Mouse (Mus musculus): Measurements from ENCODE around the gene Fam149a. TPM values are rescaled to one million over a fixed set of nuclear protein-coding genes. Genes with fewer than 3 reads are reported as not detected.

Fam149a gene
- polyA plus RNA-seq, 1 experiment, result 1.6 TPM

DNA sequence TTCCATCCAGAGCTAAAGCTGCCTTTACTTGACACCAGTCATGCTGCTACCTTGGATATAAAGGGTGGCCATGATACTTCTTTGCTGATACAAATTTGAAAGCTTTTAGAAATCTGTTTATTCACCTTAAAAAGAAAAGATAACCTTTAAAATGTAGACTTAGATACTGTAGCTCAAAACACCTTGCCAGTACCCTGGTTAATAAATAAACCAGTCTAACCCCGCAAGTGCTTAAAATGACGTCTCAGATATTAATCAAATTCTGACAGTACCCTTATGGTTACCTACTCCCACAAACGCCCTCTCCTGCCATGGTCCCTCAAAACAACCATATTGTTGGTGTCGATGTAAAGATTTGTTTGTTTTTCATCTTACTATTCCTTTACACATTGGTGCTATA, 57.9 kb downstream of the Fam149a start:
- no peak overlapping the region for H3K4me3 ChIP-seq (ENCODE audit: control insufficient read depth, insufficient read depth, low read length)
- no peaks in the 10 kb centered on the region for H3K36me3 ChIP-seq (ENCODE audit: control insufficient read depth, insufficient read depth, low read length)
- H3K27ac ChIP-seq (ENCODE audit: control insufficient read depth, insufficient read depth, low read length), result no peak overlapping the region
- H3K4me1 ChIP-seq (replicated peaks; ENCODE audit: control insufficient read depth, insufficient read depth, low read length), result no peaks in the 10 kb centered on the region
- 94% methylated on average over 4 of the region's 4 CpGs for WGBS
- TF ChIP-seq CTCF (IDR thresholded peaks at IDR 0.05; ENCODE audit: borderline replicate concordance, control insufficient read depth, extremely low read depth, insufficient read depth, low read length, poor library complexity), result no peak
- DNase-seq, result no peak
- H3K27me3 ChIP-seq (ENCODE audit: control insufficient read depth, insufficient read depth, low read length), result no peaks in the 10 kb centered on the region

DNA sequence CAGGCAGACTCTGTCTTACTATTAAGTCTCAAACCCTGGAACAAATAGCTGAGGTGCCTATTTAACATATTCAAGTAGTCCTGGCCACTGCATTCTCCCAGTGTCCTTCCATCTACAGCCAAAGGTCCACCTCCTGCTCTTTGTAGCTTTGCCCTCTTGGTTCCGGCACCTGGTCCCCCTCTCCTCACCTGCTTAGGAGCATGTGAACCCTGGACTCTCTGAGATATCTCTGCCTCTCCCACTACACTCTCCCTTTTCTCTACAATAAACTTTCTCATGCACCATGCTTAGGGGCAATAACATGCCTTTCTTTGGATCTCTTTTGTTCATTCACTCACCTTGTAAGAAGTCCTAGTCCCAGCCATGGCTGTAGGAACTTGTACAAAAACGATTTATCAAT, 60.7 kb downstream of the Fam149a start:
- no peaks in the 10 kb centered on the region for H3K27me3 ChIP-seq (ENCODE audit: control insufficient read depth, insufficient read depth, low read length)
- no peaks in the 10 kb centered on the region for H3K36me3 ChIP-seq (ENCODE audit: control insufficient read depth, insufficient read depth, low read length)
- H3K4me3 ChIP-seq (ENCODE audit: control insufficient read depth, insufficient read depth, low read length), result no peak overlapping the region
- TF ChIP-seq CTCF (IDR thresholded peaks at IDR 0.05; ENCODE audit: borderline replicate concordance, control insufficient read depth, extremely low read depth, insufficient read depth, low read length, poor library complexity) (no peak), POLR2A (IDR thresholded peaks at IDR 0.05; ENCODE audit: control insufficient read depth, extremely low read depth, insufficient read depth, low read length, poor library complexity) (no peak)
- no peak for DNase-seq
- H3K4me1 ChIP-seq (replicated peaks; ENCODE audit: control insufficient read depth, insufficient read depth, low read length), result no peaks in the 10 kb centered on the region
- WGBS, result 89% methylated on average over 2 of the region's 2 CpGs
- no peak overlapping the region for H3K27ac ChIP-seq (ENCODE audit: control insufficient read depth, insufficient read depth, low read length)

DNA sequence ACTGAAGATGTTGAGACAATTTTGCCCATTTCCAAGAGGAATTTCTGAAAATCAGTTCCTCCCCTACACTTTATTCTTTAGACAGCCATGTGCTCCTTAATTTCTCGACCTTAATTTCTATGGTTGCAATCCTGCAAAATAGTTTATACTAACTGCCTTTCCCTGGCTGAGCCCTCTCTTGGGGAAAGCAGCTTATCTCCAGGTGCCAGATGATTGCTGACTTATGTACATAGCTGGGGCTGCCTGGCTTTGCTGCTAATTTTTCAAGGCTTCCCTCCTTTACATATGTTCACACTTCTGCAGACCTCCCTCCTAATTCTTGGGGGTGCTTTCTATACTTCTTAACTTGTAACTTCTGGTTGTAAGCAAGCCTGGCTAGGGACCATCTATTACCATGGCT, 61.2 kb downstream of the Fam149a start:
- TF ChIP-seq CTCF (IDR thresholded peaks at IDR 0.05; ENCODE audit: borderline replicate concordance, control insufficient read depth, extremely low read depth, insufficient read depth, low read length, poor library complexity) (no peak), POLR2A (IDR thresholded peaks at IDR 0.05; ENCODE audit: control insufficient read depth, extremely low read depth, insufficient read depth, low read length, poor library complexity) (no peak)
- no peak for DNase-seq
- Histone ChIP-seq H3K4me1 (replicated peaks; ENCODE audit: control insufficient read depth, insufficient read depth, low read length) (no peaks in the 10 kb centered on the region), H3K27ac (ENCODE audit: control insufficient read depth, insufficient read depth, low read length) (no peak overlapping the region), H3K27me3 (ENCODE audit: control insufficient read depth, insufficient read depth, low read length) (no peaks in the 10 kb centered on the region), H3K36me3 (ENCODE audit: control insufficient read depth, insufficient read depth, low read length) (no peaks in the 10 kb centered on the region), H3K4me3 (ENCODE audit: control insufficient read depth, insufficient read depth, low read length) (no peak overlapping the region)
- WGBS, result 71% methylated on average over 1 of the region's 1 CpGs

DNA sequence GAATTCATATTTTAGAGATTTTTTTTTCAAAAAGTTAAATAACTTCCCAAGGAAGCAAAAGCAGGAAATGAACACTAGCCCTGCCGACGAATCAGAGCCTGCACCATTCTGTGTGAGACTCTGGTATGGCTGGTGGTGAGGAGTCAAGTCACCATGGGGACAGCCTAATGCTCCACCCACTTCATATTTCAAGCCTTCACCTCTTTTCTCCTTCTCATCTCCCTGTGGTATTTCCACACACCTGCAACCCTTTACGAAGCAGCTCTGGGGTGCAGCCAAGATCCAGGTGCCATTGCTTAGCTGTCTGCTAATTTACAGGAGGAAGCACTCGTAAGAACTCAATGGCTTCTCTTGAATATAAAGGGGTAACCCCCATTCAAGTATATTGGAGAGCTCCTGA, 71.1 kb downstream of the Fam149a start:
- Histone ChIP-seq H3K4me3 (ENCODE audit: control insufficient read depth, insufficient read depth, low read length) (no peak overlapping the region), H3K4me1 (replicated peaks; ENCODE audit: control insufficient read depth, insufficient read depth, low read length) (no peaks in the 10 kb centered on the region), H3K27ac (ENCODE audit: control insufficient read depth, insufficient read depth, low read length) (no peak overlapping the region), H3K27me3 (ENCODE audit: control insufficient read depth, insufficient read depth, low read length) (no peaks in the 10 kb centered on the region), H3K36me3 (ENCODE audit: control insufficient read depth, insufficient read depth, low read length) (no peaks in the 10 kb centered on the region)
- DNase-seq, result no peak
- WGBS, result 91% methylated on average over 4 of the region's 4 CpGs
- TF ChIP-seq CTCF (IDR thresholded peaks at IDR 0.05; ENCODE audit: borderline replicate concordance, control insufficient read depth, extremely low read depth, insufficient read depth, low read length, poor library complexity) (no peak), POLR2A (IDR thresholded peaks at IDR 0.05; ENCODE audit: control insufficient read depth, extremely low read depth, insufficient read depth, low read length, poor library complexity) (no peak)

DNA sequence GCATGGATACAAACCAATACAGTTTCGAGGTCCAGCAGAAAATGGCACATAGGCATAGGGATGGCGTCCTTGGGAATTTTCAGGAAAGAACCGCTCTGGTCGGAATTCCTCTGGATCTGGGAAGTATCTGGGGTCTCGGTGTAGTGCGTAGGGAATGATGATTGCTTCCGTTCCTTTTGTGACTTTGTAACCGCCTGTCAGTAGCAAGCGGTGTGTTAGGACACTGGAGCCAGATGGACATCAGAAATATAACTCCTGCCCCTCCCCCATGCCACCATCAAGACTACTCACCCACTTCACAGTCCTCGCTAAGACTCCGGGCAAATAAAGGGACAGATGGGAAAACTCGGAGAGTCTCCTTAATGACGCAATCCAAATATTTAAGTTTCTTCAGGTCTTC, 73.7 kb downstream of the Fam149a start, which contains the start of gene Gm45753:
Gm45753 (minus strand) TSS at position 101 of the 400 bp plus-strand sequence.
- Histone ChIP-seq H3K4me1 (replicated peaks; ENCODE audit: control insufficient read depth, insufficient read depth, low read length) (no peaks in the 10 kb centered on the region), H3K36me3 (ENCODE audit: control insufficient read depth, insufficient read depth, low read length) (no peaks in the 10 kb centered on the region), H3K27me3 (ENCODE audit: control insufficient read depth, insufficient read depth, low read length) (no peaks in the 10 kb centered on the region), H3K27ac (ENCODE audit: control insufficient read depth, insufficient read depth, low read length) (no peak within 1 kb of the TSS), H3K4me3 (ENCODE audit: control insufficient read depth, insufficient read depth, low read length) (no peak within 1 kb of the TSS)
- no peak for TF ChIP-seq CTCF (IDR thresholded peaks at IDR 0.05; ENCODE audit: borderline replicate concordance, control insufficient read depth, extremely low read depth, insufficient read depth, low read length, poor library complexity)
- TF ChIP-seq POLR2A (IDR thresholded peaks at IDR 0.05; ENCODE audit: control insufficient read depth, extremely low read depth, insufficient read depth, low read length, poor library complexity), result no peak
- 97% methylated on average over 13 of the region's 13 CpGs for WGBS
- no peak for DNase-seq

DNA sequence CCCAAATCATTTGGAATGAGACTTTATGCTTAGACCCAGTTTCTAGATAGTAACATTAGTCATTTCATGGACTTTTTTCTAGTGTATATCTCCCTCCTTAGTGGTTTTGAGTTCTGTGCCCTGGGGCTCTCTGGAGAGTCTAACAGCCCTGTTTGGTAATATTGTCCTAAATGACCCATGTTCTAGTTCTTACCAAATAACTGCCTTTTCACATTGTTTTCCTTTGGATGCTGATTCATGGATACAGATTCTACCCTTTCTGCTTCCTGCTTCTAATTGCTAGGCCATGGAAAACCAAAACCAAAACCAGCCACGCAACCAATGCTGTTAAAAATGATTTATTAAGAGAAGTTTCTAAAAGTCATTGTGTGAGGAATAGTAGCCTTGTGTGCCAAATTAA, 76.6 kb downstream of the Fam149a start:
- 94% methylated on average over 1 of the region's 1 CpGs for WGBS
- H3K36me3 ChIP-seq (ENCODE audit: control insufficient read depth, insufficient read depth, low read length), result no peaks in the 10 kb centered on the region
- no peak for TF ChIP-seq CTCF (IDR thresholded peaks at IDR 0.05; ENCODE audit: borderline replicate concordance, control insufficient read depth, extremely low read depth, insufficient read depth, low read length, poor library complexity)
- TF ChIP-seq POLR2A (IDR thresholded peaks at IDR 0.05; ENCODE audit: control insufficient read depth, extremely low read depth, insufficient read depth, low read length, poor library complexity), result no peak

DNA sequence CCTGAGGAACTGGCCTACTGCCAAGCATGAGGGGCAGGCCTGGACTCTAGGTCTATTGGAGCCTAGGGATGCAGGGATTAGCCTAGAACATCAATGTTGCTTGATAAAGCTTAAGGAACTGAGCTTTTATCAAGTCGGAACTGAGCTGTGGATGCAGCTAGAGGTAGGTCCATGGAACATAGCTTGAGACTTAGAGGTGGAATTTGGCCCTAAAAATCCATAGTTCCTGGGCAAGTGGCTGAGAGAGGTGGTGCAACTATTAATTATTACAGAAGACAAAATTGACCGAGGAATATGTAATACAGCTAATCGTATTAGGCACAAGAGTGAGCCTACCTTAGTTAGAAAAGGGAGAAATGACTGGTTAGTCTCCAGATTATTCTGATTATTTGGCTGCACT, 77.7 kb downstream of the Fam149a start:
- Histone ChIP-seq H3K4me1 (replicated peaks; ENCODE audit: control insufficient read depth, insufficient read depth, low read length) (no peaks in the 10 kb centered on the region), H3K27me3 (ENCODE audit: control insufficient read depth, insufficient read depth, low read length) (no peaks in the 10 kb centered on the region), H3K27ac (ENCODE audit: control insufficient read depth, insufficient read depth, low read length) (no peak overlapping the region), H3K4me3 (ENCODE audit: control insufficient read depth, insufficient read depth, low read length) (no peak overlapping the region), H3K36me3 (ENCODE audit: control insufficient read depth, insufficient read depth, low read length) (no peaks in the 10 kb centered on the region)
- TF ChIP-seq CTCF (IDR thresholded peaks at IDR 0.05; ENCODE audit: borderline replicate concordance, control insufficient read depth, extremely low read depth, insufficient read depth, low read length, poor library complexity) (no peak), POLR2A (IDR thresholded peaks at IDR 0.05; ENCODE audit: control insufficient read depth, extremely low read depth, insufficient read depth, low read length, poor library complexity) (no peak)
- DNase-seq, result no peak
- WGBS, result 94% methylated on average over 3 of the region's 3 CpGs

More for the DNA sequence above, 76.6 kb downstream of the Fam149a start:
- Histone ChIP-seq H3K27ac (ENCODE audit: control insufficient read depth, insufficient read depth, low read length) (no peak overlapping the region), H3K27me3 (ENCODE audit: control insufficient read depth, insufficient read depth, low read length) (no peaks in the 10 kb centered on the region), H3K4me1 (replicated peaks; ENCODE audit: control insufficient read depth, insufficient read depth, low read length) (no peaks in the 10 kb centered on the region), H3K4me3 (ENCODE audit: control insufficient read depth, insufficient read depth, low read length) (no peak overlapping the region)
- DNase-seq, result no peak
